Mouse (Mus musculus) left cerebral cortex, postnatal 36 days (tissue): ENCODE measurements around the gene Gzmg. TPM values are rescaled to one million over a fixed set of nuclear protein-coding genes. Genes with fewer than 3 reads are reported as not detected.
"Not testable (repeated sequence)": the region's sequence is repeated elsewhere in the genome, so short reads cannot be mapped to it uniquely, and the experiment has no call there.

Experiments
- DNase-seq, 2 experiments: peaks; one replicate each; pipeline ENCODE4 v3.0.0; 2021 to 2022; ENCODE audit warnings: low spot score in 2 of 2, mixed read lengths in 1 of 2
- intact Hi-C: fragments of 180-260 bp; cut with DNase I; formaldehyde crosslinking; loops from one replicate; pipeline ENCODE4 v1.15.1; 2025
- total RNA-seq, 2 experiments: library from RNA; stranded (reverse); gene quantifications; 2 replicates each; pipeline ENCODE4 v1.2.3; 2021

Gene Gzmg
- total RNA-seq, result not detected

- DNase-seq, intact Hi-C loops: not testable (repeated sequence)
Observed at GRCm38 (mm10) chr14:56159479-56159878, at the start of gene Gzmg. TSS of gene Gzmg (minus strand) at chr14:56159579.

- no peak for DNase-seq
- intact Hi-C loops, result loop anchor here (10.0 kb wide), 1 partner anchor 99 kb away; no protein-coding TSS in a partner anchor
Observed at GRCm38 (mm10) chr14:56205613-56206012, 46.2 kb upstream of the Gzmg start.

DNA sequence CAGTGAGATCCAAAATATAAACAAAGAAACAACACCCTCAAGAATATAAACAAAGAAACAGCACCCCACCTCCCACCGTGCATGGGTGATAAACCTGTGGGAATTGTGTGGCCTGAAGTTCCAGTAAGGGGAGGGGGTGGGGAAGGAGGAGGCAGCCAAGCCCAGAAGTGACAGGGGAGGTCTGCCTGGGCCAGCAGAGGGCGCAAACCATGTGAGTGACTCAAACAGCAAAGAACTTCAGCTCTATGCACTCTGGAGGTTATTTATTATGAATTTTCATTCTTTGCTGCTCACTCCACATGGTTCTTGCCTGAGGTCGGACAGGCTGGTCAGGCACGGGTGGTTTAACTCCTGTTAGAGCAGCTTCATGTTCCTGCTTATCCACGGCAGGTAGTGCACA is 45.6 kb upstream of the Gzmg start:
- not testable (repeated sequence) for DNase-seq
- intact Hi-C loops, result loop anchor here (10.0 kb wide), 1 partner anchor 100 kb away; no protein-coding TSS in a partner anchor

DNA sequence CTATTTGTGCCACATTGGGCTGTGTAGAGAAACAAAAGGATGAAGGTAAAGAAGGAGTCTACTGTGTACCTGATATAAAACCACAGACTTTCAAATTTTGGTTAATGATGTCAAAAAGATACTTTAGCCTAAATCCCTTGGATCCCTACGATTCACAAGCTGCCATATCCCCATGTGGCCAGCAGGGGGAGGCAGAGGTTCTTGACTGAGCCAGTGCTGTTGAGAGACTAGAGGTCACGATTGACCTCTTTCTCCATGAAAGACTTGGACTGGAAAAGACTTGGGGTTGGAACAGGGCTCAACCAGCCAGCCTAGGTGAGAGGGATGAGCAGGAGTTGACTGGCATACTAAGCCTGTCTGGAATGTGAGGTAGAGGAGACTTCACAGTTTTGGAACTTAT is 44.6 kb upstream of the Gzmg start:
- intact Hi-C loops, result loop anchor here (10.0 kb wide), 1 partner anchor 101 kb away; no protein-coding TSS in a partner anchor
- DNase-seq, result peak; percentile 32 to 56

GRCm38 (mm10) chr14:56186946-56187345 is 27.6 kb upstream of the Gzmg start:
- intact Hi-C loops, result no loop called here
- no peak for DNase-seq

GRCm38 (mm10) chr14:56186521-56186920 is 27.1 kb upstream of the Gzmg start:
- no peak for DNase-seq
- intact Hi-C loops, result no loop called here

- intact Hi-C loops, DNase-seq: not testable (repeated sequence)
Observed at GRCm38 (mm10) chr14:56177651-56178050, 18.3 kb upstream of the Gzmg start.

GRCm38 (mm10) chr14:56174499-56174898 is 15.1 kb upstream of the Gzmg start, which contains the start of gene Gzmn:
TSS of gene Gzmn (minus strand) at chr14:56174599.
- no peak for DNase-seq
- intact Hi-C loops, result no loop called here

DNA sequence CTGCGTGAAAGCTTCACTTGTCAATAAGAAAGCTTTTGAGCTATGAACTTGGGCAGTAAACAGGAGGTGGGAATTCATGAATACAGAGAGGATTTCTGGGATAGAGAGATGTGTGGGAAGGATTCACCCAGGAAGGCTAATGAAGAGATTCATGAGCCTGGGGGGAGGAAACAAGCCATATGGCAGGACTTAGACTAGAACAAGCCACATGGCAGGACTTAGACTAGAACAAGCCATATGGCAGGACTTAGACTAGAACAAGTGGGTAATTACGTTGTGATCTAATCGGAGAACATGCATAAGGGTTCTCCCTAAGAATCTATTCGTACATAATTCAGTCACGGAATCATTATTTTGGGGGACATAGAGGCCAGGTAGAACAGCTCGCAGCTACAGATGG is 14.0 kb upstream of the Gzmg start:
- no peak for DNase-seq

DNA sequence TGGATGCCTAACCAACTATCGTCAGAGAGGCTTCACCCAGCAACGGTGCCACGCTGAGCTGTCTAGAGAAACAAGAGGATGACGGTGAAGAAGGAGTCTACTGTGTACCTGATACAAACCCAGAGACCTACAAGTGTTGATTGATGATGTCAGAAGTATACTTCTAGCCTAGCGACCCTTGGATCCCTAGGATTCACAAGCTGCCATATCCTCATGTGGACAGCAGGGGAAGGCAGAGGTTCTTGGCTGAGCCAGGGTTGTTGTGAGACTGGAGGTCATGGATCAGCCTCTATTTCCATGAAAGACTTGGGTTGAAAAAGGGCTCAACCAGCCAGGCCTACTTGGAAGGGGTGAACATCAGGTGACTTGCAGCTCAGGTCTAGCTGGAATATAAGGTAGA is 13.4 kb upstream of the Gzmg start:
- DNase-seq, result no peak
- intact Hi-C loops, result no loop called here

More for the DNA sequence above, 14.0 kb upstream of the Gzmg start:
- intact Hi-C loops, result no loop called here

DNA sequence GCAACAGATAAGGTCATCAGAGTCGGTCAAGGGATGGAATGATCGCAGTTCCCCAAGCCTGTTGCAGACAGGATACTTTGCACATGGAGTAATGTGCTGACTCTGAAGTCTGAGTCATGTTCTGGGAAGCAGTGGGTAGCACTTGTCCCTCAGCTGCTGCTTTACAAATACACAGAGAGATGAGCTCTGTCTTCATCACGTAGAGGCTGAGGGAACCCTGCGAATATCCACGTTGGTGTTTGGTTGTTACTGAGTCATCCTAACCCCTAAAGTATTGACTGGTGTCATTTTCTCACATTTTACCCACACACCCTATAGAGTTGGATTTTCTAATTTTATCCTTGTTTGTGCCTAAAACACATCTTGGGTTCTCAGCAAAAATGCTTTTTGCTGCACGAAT is 8.6 kb upstream of the Gzmg start:
- DNase-seq, result peak; percentile 25 to 28
- intact Hi-C loops, result no loop called here

- intact Hi-C loops, result no loop called here
- DNase-seq, result no peak
Observed at GRCm38 (mm10) chr14:56162109-56162508, 2.7 kb upstream of the Gzmg start.

DNA sequence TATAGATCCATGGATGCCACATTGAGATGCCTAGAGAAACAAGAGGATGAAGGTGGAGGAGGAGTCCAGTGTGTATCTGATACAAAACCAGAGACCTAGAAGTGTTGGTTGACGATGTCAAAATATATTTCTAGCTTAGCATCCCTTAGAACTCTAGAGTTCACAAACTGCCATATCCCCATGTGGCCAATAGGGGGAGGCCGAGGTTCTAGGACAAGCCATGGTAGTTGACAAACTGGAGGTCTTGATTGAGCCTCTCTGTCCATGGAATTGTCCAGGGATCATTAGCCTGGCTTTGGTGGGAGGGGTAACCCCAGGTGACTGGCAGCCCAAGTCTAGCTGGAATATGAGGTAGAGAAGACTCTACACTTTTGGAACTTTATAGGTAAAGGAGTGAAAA is 4.0 kb downstream of the Gzmg start:
- DNase-seq, result no peak
- intact Hi-C loops, result no loop called here

DNA sequence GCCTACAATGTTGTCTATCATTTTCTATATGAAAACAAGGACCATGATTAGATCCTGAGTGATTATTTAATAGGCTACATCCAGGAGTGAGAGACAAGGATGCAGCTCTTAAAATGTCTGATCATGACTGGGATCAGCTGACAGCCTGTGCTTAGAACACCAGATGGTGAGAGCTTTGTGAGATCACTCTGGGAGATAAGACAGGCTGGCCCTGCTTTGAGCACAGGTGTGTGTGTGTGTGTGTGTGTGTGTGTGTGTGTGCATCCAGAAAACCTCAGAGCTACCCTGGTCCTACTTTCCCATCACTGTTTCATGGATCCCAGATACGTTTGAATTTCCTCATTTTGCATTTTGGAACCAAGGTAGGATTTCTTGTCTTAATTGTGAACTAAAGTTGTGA is 25.7 kb downstream of the Gzmg start:
- DNase-seq, intact Hi-C loops: not testable (repeated sequence)

DNA sequence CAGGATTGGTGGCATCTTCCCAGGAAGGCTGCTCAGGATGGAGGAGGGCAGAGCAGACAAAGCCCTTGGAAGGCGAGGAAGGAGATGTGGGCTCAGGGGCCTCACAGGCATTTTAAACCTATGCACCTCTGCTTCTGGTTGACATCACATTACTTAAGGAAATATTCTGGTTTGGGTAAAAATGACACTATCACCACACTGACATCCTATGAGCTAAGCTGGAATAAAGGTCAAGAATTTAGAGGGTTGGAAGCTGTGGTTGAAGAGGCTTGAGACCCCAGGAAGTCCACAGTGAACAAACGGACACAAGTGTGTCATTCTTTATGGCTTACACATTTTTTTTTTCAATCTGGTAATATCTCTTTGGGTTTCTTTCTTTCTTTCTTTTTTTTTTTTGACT is 26.9 kb downstream of the Gzmg start, which contains the start of gene Gzmd:
Gene Gzmd, minus strand, starts transcription at position 101 of the 400 bp plus-strand sequence.
- intact Hi-C loops, result not testable (repeated sequence)

DNA sequence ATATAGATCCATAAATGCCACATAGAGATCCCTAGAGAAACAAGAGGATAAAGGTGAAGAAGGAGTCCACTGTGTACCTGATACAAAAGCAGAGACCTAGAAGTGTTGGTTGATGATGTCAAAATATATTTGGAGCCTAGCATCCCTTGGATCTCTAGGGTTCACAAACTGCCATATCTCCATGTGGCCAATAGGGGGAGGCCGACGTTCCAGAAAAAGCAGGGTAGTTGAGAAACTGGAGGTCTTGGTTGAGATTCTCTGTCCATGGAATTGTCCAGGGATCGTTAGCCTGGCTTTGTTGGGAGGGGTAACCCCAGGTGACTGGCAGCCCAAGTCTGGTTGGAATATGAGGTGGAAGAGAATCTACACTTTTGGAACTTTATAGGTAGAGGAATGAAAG is 31.0 kb downstream of the Gzmg start:
- no peak for DNase-seq
- intact Hi-C loops, result no loop called here

More for the DNA sequence above, 26.9 kb downstream of the Gzmg start, which contains the start of gene Gzmd:
- not testable (repeated sequence) for DNase-seq

DNA sequence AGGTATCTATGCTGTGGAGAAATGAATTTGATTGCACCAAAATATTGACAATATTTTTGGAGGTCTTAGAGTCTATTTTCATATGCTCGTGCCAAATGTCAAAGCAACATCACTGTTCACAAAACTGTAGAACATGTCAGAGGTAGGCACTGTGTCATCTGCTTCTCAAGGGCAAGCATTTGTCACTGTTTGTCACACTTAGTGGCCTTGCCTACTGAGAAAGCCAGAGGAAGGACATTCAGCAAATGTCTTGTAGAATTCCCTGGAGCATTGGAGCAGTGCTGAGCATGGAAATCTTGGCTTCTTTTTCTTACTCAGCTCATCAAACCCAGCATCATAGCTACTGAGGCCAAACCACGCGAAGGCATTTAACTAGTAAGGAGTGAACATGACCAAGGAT is 35.9 kb downstream of the Gzmg start:
- no peak for DNase-seq
- intact Hi-C loops, result no loop called here

- intact Hi-C loops, result no loop called here
- DNase-seq, result no peak
Observed at GRCm38 (mm10) chr14:56120525-56120924, 38.9 kb downstream of the Gzmg start, which contains the start of gene Gzme. TSS of gene Gzme (minus strand) at chr14:56120625.

- DNase-seq, result not testable (repeated sequence)
Observed at GRCm38 (mm10) chr14:56115531-56116310, 43.7 kb downstream of the Gzmg start.

More at GRCm38 (mm10) chr14:56115531-56116310, 43.7 kb downstream of the Gzmg start:
- intact Hi-C loops, result not testable (repeated sequence)
